9 mouse cellular contexts compared by ENCODE assay signal in the genomic region with DNA sequence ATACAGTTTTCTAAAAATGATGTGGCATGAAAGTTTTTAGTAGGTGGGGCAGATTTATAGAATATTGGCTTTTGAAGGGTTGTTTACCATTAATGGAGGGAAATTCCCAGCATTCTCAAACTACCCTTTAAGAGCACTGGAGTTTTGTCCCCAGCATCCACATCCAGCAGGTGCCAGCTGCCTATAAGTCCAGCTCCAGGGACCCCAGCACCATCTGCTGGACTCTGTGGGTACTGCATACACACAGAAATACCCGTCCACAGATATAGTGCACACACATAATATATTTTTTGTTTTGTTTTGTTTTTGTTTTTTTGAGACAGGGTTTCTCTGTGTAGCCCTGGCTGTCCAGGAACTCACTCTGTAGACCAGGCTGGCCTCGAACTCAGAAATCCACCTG. TPM values are rescaled to one million over a fixed set of nuclear protein-coding genes. Genes with fewer than 3 reads are reported as not detected.
DNase-seq lines count a peak whose midpoint lies in the region; ATAC-seq and TF ChIP-seq lines count a peak whose summit lies in the region.
"Had no signal": no experiment of that assay in that cellular context is flagged by ENCODE, and none has a peak within 500 bp of the region (broad histone marks: within the 10 kb centered on the region; RNA-seq: fewer than 3 reads in every experiment).

No protein-coding gene starts in this region.

- no peaks in the 10 kb centered on the region; the same call in 1 of the 2 replicates for H3K4me1 ChIP-seq in lung, embryonic 14.5 days (ENCODE audit: insufficient read depth)

- DNase-seq in cerebellum, adult 11 months: peak; percentile 64
- DNase-seq in urinary bladder, postnatal 25 days (ENCODE audit: low spot score): peak; percentile 68
- no peak for DNase-seq in urinary bladder, postnatal 10 days (ENCODE audit: low spot score)
- DNase-seq in embryo, embryonic 11 days: peak; percentile 74
- peak; percentile 93 for DNase-seq in induced T-regulatory cell, adult 2 months (ENCODE audit: low read depth)
- peak; percentile 82 for DNase-seq in lung, embryonic 14.5 days
- DNase-seq in right cerebral cortex, postnatal 4 days: peak; percentile 85

- H3K4me2 ChIP-seq in lung, embryonic 14.5 days: no peak overlapping the region
- H3K4me2 ChIP-seq: limb, embryonic 15.5 days had no signal

- no peaks in the 10 kb centered on the region for H3K27me3 ChIP-seq in lung, embryonic 14.5 days (ENCODE audit: insufficient read depth, low read length)
- H3K27me3 ChIP-seq: limb, embryonic 15.5 days had no signal

- ATAC-seq in cerebellum, adult (ENCODE audit: insufficient number of reproducible peaks, low FRiP score, low TSS enrichment): no peak
- no peak for ATAC-seq in lung, embryonic 14.5 days (ENCODE audit: insufficient read depth)

- WGBS in lung, embryonic 14.5 days: 51% methylated on average over 2 of the region's 2 CpGs

- no peak overlapping the region for H3K27ac ChIP-seq in lung, embryonic 14.5 days (ENCODE audit: low read depth)
- H3K27ac ChIP-seq: limb, embryonic 15.5 days had no signal

- H3K36me3 ChIP-seq in lung, embryonic 14.5 days (ENCODE audit: insufficient read depth): peaks cover 24% of the 10 kb centered on the region

- TF ChIP-seq CTCF in lung, embryonic 14.5 days (IDR thresholded peaks at IDR 0.05; ENCODE audit: low read depth): peak; percentile 81

- no peaks in the 10 kb centered on the region for H3K9me3 ChIP-seq in lung, embryonic 14.5 days (ENCODE audit: low read depth, low read length)
- H3K9me3 ChIP-seq: limb, embryonic 15.5 days had no signal

- no peak overlapping the region for H3K4me3 ChIP-seq in lung, embryonic 14.5 days (ENCODE audit: low read depth, low read length)
- H3K4me3 ChIP-seq: limb, embryonic 15.5 days had no signal

- H3K9ac ChIP-seq in lung, embryonic 14.5 days: no peak overlapping the region
- H3K9ac ChIP-seq: limb, embryonic 15.5 days had no signal

RNA-seq across cellular contexts. Expression of a gene that starts 2.2 kb away (rescaled TPM):
- 45.7 and 48.7 TPM in 2 replicates for polyA plus RNA-seq in lung, embryonic 14.5 days (2014; fragmentation: Nextera tagmentation; extraction: Ambion mirVana)

RNA-seq across cellular contexts. Expression of a gene that starts 21.7 kb away (rescaled TPM):
- 74.4 and 77.3 TPM in 2 replicates for polyA plus RNA-seq in lung, embryonic 14.5 days (2014; fragmentation: Nextera tagmentation; extraction: Ambion mirVana)

RNA-seq across cellular contexts. Expression of a gene that starts 22.2 kb away (rescaled TPM):
- 72.1 and 75.5 TPM in 2 replicates for polyA plus RNA-seq in lung, embryonic 14.5 days (2014; fragmentation: Nextera tagmentation; extraction: Ambion mirVana)

RNA-seq across cellular contexts. Expression of a gene that starts 27.6 kb away (rescaled TPM):
- 26.8 and 31.9 TPM in 2 replicates for polyA plus RNA-seq in lung, embryonic 14.5 days (2014; fragmentation: Nextera tagmentation; extraction: Ambion mirVana)

RNA-seq across cellular contexts. Expression of a gene that starts 39.7 kb away (rescaled TPM):
- polyA plus RNA-seq in lung, embryonic 14.5 days (2014; fragmentation: Nextera tagmentation; extraction: Ambion mirVana): 219 and 223 TPM in 2 replicates
